In the genomic region with DNA sequence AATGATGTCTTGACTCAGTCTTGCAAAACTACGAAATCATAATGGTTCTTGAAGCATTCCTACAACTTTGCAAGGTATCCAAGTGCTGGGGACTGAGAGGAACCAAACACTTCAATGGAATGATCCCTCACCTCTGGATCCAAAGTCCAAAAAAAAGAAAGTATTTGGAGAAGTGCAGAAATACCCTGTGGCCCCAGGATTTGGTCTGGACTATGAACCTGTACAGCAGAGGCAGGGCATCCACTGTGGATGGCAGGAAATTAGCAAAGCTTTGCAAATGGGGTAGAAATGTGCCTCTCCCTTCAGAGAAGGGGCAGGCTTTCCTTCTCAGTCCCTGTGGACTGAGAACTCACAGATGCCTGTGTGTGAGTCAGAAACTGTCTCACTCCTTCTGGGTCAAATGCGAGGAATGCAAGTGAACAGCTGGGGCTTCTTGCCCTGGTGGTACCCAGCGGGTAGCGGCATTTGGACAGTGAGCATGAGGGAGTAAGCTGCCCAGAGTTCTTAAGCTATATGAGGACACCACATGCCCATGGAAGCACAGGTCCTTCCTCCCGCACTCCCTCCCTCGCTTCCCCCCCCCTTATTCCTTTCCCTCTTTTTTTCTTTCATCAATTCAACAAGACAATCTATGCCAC, we compare ENCODE assay signal across 10 mouse cellular contexts.
DNase-seq lines count a peak whose midpoint lies in the region; ATAC-seq and TF ChIP-seq lines count a peak whose summit lies in the region.
"Had no signal": no experiment of that assay in that cellular context is flagged by ENCODE, and none has a peak within 500 bp of the region (broad histone marks: within the 10 kb centered on the region; RNA-seq: fewer than 3 reads in every experiment).

No protein-coding gene starts in this region.

- H3K4me1 ChIP-seq in heart, adult 2 months (ENCODE audit: control insufficient read depth, insufficient read depth, low read length) = peaks cover 16% of the 10 kb centered on the region
- peaks cover 14% of the 10 kb centered on the region for H3K4me1 ChIP-seq in lung, embryonic 14.5 days (ENCODE audit: insufficient read depth)
- peaks cover 27% of the 10 kb centered on the region for H3K4me1 ChIP-seq in intestine, embryonic 15.5 days (replicated peaks)
- H3K4me1 ChIP-seq in limb, embryonic 15.5 days = peaks cover 32% of the 10 kb centered on the region
- 0 out of 2 replicates have a peak, but pooled peaks cover 9% of the 10 kb centered on the region for H3K4me1 ChIP-seq in forebrain, embryonic 14.5 days (ENCODE audit: control insufficient read depth, insufficient read depth, low read length)

- H3K9ac ChIP-seq in heart, adult 2 months (ENCODE audit: low read depth, low read length) = no peak overlapping the region
- H3K9ac ChIP-seq in lung, embryonic 14.5 days = no peak overlapping the region
- H3K9ac ChIP-seq in intestine, embryonic 15.5 days = no peak overlapping the region
- H3K9ac ChIP-seq in limb, embryonic 15.5 days = no peak overlapping the region
- no peak overlapping the region for H3K9ac ChIP-seq in forebrain, embryonic 14.5 days (ENCODE audit: low read length)

- TF ChIP-seq POLR2A in heart, adult 2 months (IDR thresholded peaks at IDR 0.05; ENCODE audit: insufficient read depth, low read depth, low read length) = no peak

- peak overlapping the region; percentile 7; the same call in 1 of the 2 replicates for H3K27ac ChIP-seq in heart, adult 2 months
- H3K27ac ChIP-seq in lung, embryonic 14.5 days (ENCODE audit: low read depth) = peak overlapping the region; percentile 88; the same call in 1 of the 2 replicates
- 0 out of 2 replicates have a peak overlapping the region, but pooled peaks have one; percentile 33 for H3K27ac ChIP-seq in intestine, embryonic 15.5 days
- H3K27ac ChIP-seq in limb, embryonic 15.5 days = peak overlapping the region; percentile 86
- no peak overlapping the region for H3K27ac ChIP-seq in forebrain, embryonic 14.5 days (ENCODE audit: low read depth, low read length)
- H3K27ac ChIP-seq: macrophage had no signal

- TF ChIP-seq CTCF in heart, adult 2 months (IDR thresholded peaks at IDR 0.05) = no peak
- no peak for TF ChIP-seq CTCF in lung, embryonic 14.5 days (IDR thresholded peaks at IDR 0.05; ENCODE audit: low read depth)

- intact Hi-C loops in heart, adult 2 months (cut with DNase I) = loop anchor here (2.0 kb wide), 1 partner anchor 25 kb away; no protein-coding TSS in a partner anchor

- WGBS in heart, adult 2 months = 86% methylated on average over 6 of the region's 6 CpGs
- 86% methylated on average over 6 of the region's 6 CpGs for WGBS in lung, embryonic 14.5 days
- 81% methylated on average over 6 of the region's 6 CpGs for whole genome bisulfite sequencing in intestine, embryonic 15.5 days
- 75% methylated on average over 6 of the region's 6 CpGs for WGBS in limb, embryonic 15.5 days
- WGBS in forebrain, embryonic 14.5 days = 85% methylated on average over 6 of the region's 6 CpGs

- no peak overlapping the region for H3K4me3 ChIP-seq in heart, adult 2 months
- no peak overlapping the region for H3K4me3 ChIP-seq in lung, embryonic 14.5 days (ENCODE audit: low read depth, low read length)
- H3K4me3 ChIP-seq in intestine, embryonic 15.5 days (replicated peaks) = no peak overlapping the region
- H3K4me3 ChIP-seq in limb, embryonic 15.5 days = no peak overlapping the region
- H3K4me3 ChIP-seq in forebrain, embryonic 14.5 days (ENCODE audit: low read depth, low read length) = no peak overlapping the region

- no peaks in the 10 kb centered on the region for H3K79me2 ChIP-seq in heart, adult 2 months (replicated peaks; ENCODE audit: control insufficient read depth, insufficient read depth, low read length)

- H3K36me3 ChIP-seq in heart, adult 2 months (ENCODE audit: control insufficient read depth, insufficient read depth, low read length) = no peaks in the 10 kb centered on the region
- no peaks in the 10 kb centered on the region for H3K36me3 ChIP-seq in lung, embryonic 14.5 days (ENCODE audit: insufficient read depth)
- H3K36me3 ChIP-seq in intestine, embryonic 15.5 days = no peaks in the 10 kb centered on the region
- H3K36me3 ChIP-seq in limb, embryonic 15.5 days = peaks cover 2% of the 10 kb centered on the region; the same call in 1 of the 2 replicates
- no peaks in the 10 kb centered on the region for H3K36me3 ChIP-seq in forebrain, embryonic 14.5 days (ENCODE audit: control insufficient read depth, insufficient read depth, low read length)

- DNase-seq in heart, adult 2 months = no peak
- no peak for DNase-seq in heart, adult 8-10 months (ENCODE audit: low spot score)
- no peak for DNase-seq in lung, embryonic 14.5 days
- no peak for DNase-seq in lung, postnatal 25 days (ENCODE audit: low spot score)
- no peak for DNase-seq in forebrain, embryonic 14.5 days (ENCODE audit: low spot score)
- DNase-seq: B cell, adult 2 months had no signal

- no peak for ATAC-seq in lung, embryonic 14.5 days (ENCODE audit: insufficient read depth)
- peak; percentile 32; the same call in 1 of the 2 replicates for ATAC-seq in intestine, embryonic 15.5 days
- ATAC-seq in limb, embryonic 15.5 days (ENCODE audit: insufficient number of reproducible peaks, low FRiP score, low TSS enrichment, low read depth) = no peak
- no peak for ATAC-seq in frontal cortex, adult (ENCODE audit: low TSS enrichment)
- ATAC-seq in forebrain, embryonic 14.5 days = no peak

- TF ChIP-seq EP300 in heart, adult 2 months (IDR thresholded peaks at IDR 0.05; ENCODE audit: insufficient read depth, low read depth, low read length) = no peak

- H3K4me2 ChIP-seq in lung, embryonic 14.5 days = no peak overlapping the region
- no peak overlapping the region for H3K4me2 ChIP-seq in intestine, embryonic 15.5 days (replicated peaks)
- no peak overlapping the region for H3K4me2 ChIP-seq in limb, embryonic 15.5 days
- H3K4me2 ChIP-seq in forebrain, embryonic 14.5 days (ENCODE audit: low read length) = no peak overlapping the region

- H3K27me3 ChIP-seq in heart, adult 2 months (ENCODE audit: control insufficient read depth, insufficient read depth, low read length) = no peaks in the 10 kb centered on the region
- no peaks in the 10 kb centered on the region for H3K27me3 ChIP-seq in lung, embryonic 14.5 days (ENCODE audit: insufficient read depth, low read length)
- H3K27me3 ChIP-seq in intestine, embryonic 15.5 days (replicated peaks) = no peaks in the 10 kb centered on the region
- no peaks in the 10 kb centered on the region for H3K27me3 ChIP-seq in limb, embryonic 15.5 days
- H3K27me3 ChIP-seq in forebrain, embryonic 14.5 days (replicated peaks; ENCODE audit: control insufficient read depth, insufficient read depth, low read length) = no peaks in the 10 kb centered on the region

- no peaks in the 10 kb centered on the region for H3K9me3 ChIP-seq in lung, embryonic 14.5 days (ENCODE audit: low read depth, low read length)
- H3K9me3 ChIP-seq in intestine, embryonic 15.5 days = no peaks in the 10 kb centered on the region
- H3K9me3 ChIP-seq in limb, embryonic 15.5 days = no peaks in the 10 kb centered on the region
- no peaks in the 10 kb centered on the region for H3K9me3 ChIP-seq in forebrain, embryonic 14.5 days (replicated peaks; ENCODE audit: control insufficient read depth, low read length)
